Mouse (Mus musculus): ENCODE data around the gene Tiam2.
A peak's percentile ranks its signal among the peaks of the same experiment; 100 is the strongest.

DNA sequence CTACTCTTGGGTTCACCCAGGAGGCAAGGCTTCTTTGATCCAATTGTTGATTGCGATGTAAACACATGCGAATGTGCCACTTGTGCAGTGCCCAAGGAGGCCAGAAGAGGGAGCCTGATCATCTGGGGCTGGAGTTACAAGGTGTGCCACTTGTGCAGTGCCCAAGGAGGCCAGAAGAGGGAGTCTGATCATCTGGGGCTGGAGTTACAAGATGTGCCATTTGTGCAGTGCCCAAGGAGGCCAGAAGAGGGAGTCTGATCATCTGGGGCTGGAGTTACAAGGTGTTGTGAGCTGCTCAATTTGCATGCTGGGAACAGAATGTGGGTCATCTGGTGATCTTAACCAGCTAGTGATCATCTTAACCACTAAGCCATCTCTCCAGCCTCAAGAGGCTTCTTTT is 124.7 kb downstream of the Tiam2 start:
- TF ChIP-seq EP300 (IDR thresholded peaks at IDR 0.05; ENCODE audit: low read depth) (no peak), CTCF (IDR thresholded peaks at IDR 0.05; ENCODE audit: low read depth) (peak; percentile 98)

Data from liver, postnatal 0 days (tissue).